ENCODE assay signal across 17 mouse cellular contexts in genomic region chr13:81279351-81279736, GRCm38 (mm10).
DNase-seq lines count a peak whose midpoint lies in the region; ATAC-seq and TF ChIP-seq lines count a peak whose summit lies in the region.
"Had no signal": no experiment of that assay in that cellular context is flagged by ENCODE, and none has a peak within 500 bp of the region (broad histone marks: within the 10 kb centered on the region; RNA-seq: fewer than 3 reads in every experiment).

No protein-coding gene starts in this region.

- no peaks in the 10 kb centered on the region for H3K4me1 ChIP-seq in kidney, embryonic 15.5 days
- H3K4me1 ChIP-seq in lung, adult 2 months (ENCODE audit: control insufficient read depth, insufficient read depth, low read length), result no peaks in the 10 kb centered on the region
- 0 out of 2 replicates have a peak, but pooled peaks cover 6% of the 10 kb centered on the region for H3K4me1 ChIP-seq in stomach, embryonic 14.5 days (ENCODE audit: control insufficient read depth, insufficient read depth, low read length)
- H3K4me1 ChIP-seq: hindbrain, embryonic 12.5 days; liver, embryonic 13.5 days; megakaryocyte, embryonic 14.5 days; neural tube, embryonic 15.5 days had no signal

- peak; percentile 15 for DNase-seq in kidney, adult 11 months
- DNase-seq in lung, adult 2 months, result peak; percentile 9
- no peak for DNase-seq in lung, postnatal 4 days
- peak; percentile 5 for DNase-seq in fat pad, adult 2 months (ENCODE audit: extremely low read depth, low read depth, low spot score)
- no peak for DNase-seq in adrenal gland, postnatal 4 days (ENCODE audit: low spot score in 2 of 2)
- DNase-seq: adrenal gland, postnatal 36 days; gastrocnemius, adult 2 months; heart, adult 2 months; liver, embryonic 13.5 days; right cerebral cortex, postnatal 4 days had no signal

- H3K27ac ChIP-seq in kidney, embryonic 15.5 days, result no peak overlapping the region
- H3K27ac ChIP-seq in stomach, embryonic 14.5 days (ENCODE audit: low read length), result peak overlapping the region; percentile 58; the same call in 1 of the 2 replicates
- H3K27ac ChIP-seq: gastrocnemius, adult 2 months; heart, adult 2 months; hindbrain, embryonic 12.5 days; kidney, postnatal 0 days; liver, embryonic 13.5 days; neural tube, embryonic 15.5 days had no signal

- H3K4me3 ChIP-seq in kidney, embryonic 15.5 days (replicated peaks), result no peak overlapping the region
- no peak overlapping the region for H3K4me3 ChIP-seq in lung, adult 2 months (replicated peaks; ENCODE audit: extremely low read depth, low read depth, low read length)
- no peak overlapping the region for H3K4me3 ChIP-seq in stomach, embryonic 14.5 days (ENCODE audit: low read depth, low read length)
- H3K4me3 ChIP-seq: gastrocnemius, adult 2 months; heart, adult 2 months; hindbrain, embryonic 12.5 days; liver, embryonic 13.5 days; megakaryocyte, embryonic 14.5 days; neural tube, embryonic 15.5 days had no signal

- no peaks in the 10 kb centered on the region for H3K9me3 ChIP-seq in kidney, embryonic 15.5 days (replicated peaks)
- no peaks in the 10 kb centered on the region for H3K9me3 ChIP-seq in stomach, embryonic 14.5 days (ENCODE audit: control insufficient read depth, low read depth, low read length)
- H3K9me3 ChIP-seq: hindbrain, embryonic 12.5 days; liver, embryonic 13.5 days; neural tube, embryonic 15.5 days had no signal

- no peak for ATAC-seq in kidney, embryonic 15.5 days (replicated peaks; ENCODE audit: low FRiP score)
- 0 out of 2 replicates have a peak, but pooled peaks have one; percentile 33 for ATAC-seq in stomach, embryonic 14.5 days (ENCODE audit: insufficient number of reproducible peaks, insufficient read depth, low FRiP score, low read depth)
- ATAC-seq: forebrain, embryonic 14.5 days had no signal

- TF ChIP-seq CTCF in lung, adult 2 months (IDR thresholded peaks at IDR 0.05; ENCODE audit: insufficient read depth, low read length), result no peak

- H3K4me2 ChIP-seq in kidney, embryonic 15.5 days, result no peak overlapping the region
- H3K4me2 ChIP-seq in stomach, embryonic 14.5 days (replicated peaks; ENCODE audit: low read depth, low read length), result no peak overlapping the region
- H3K4me2 ChIP-seq: hindbrain, embryonic 12.5 days; liver, embryonic 13.5 days; neural tube, embryonic 15.5 days had no signal

- H3K36me3 ChIP-seq in kidney, embryonic 15.5 days, result no peaks in the 10 kb centered on the region
- no peaks in the 10 kb centered on the region for H3K36me3 ChIP-seq in stomach, embryonic 14.5 days (ENCODE audit: control insufficient read depth, insufficient read depth, low read length)
- H3K36me3 ChIP-seq: hindbrain, embryonic 12.5 days; liver, embryonic 13.5 days; neural tube, embryonic 15.5 days had no signal

- 69% methylated on average over 5 of the region's 5 CpGs for WGBS in kidney, embryonic 15.5 days
- WGBS in lung, adult 2 months, result 59% methylated on average over 5 of the region's 5 CpGs
- WGBS in stomach, embryonic 14.5 days, result 46% methylated on average over 5 of the region's 5 CpGs

- no peak overlapping the region for H3K9ac ChIP-seq in kidney, embryonic 15.5 days
- no peak overlapping the region for H3K9ac ChIP-seq in stomach, embryonic 14.5 days (replicated peaks; ENCODE audit: low read depth, low read length)
- H3K9ac ChIP-seq: hindbrain, embryonic 12.5 days; liver, embryonic 13.5 days; neural tube, embryonic 15.5 days had no signal

- TF ChIP-seq POLR2A in lung, adult 2 months (IDR thresholded peaks at IDR 0.05; ENCODE audit: borderline replicate concordance, extremely low read depth, low read depth, low read length), result no peak

- H3K27me3 ChIP-seq in kidney, embryonic 15.5 days, result no peaks in the 10 kb centered on the region
- no peaks in the 10 kb centered on the region for H3K27me3 ChIP-seq in stomach, embryonic 14.5 days (ENCODE audit: control insufficient read depth, insufficient read depth, low read length)
- H3K27me3 ChIP-seq: hindbrain, embryonic 12.5 days; liver, embryonic 13.5 days; megakaryocyte, embryonic 14.5 days; neural tube, embryonic 15.5 days had no signal

Comparison
In these comparisons a context has a peak if more than half of its experiments do, and no peak if none do; other contexts are left out.
1. DNase-seq: peak in kidney, adult 11 months (single experiment), lung, adult 2 months (single experiment) and fat pad, adult 2 months (single experiment); none in lung, postnatal 4 days (0 of 2) and adrenal gland, postnatal 4 days (0 of 2).